ENCODE assay signal across 11 mouse cellular contexts in the genomic region with DNA sequence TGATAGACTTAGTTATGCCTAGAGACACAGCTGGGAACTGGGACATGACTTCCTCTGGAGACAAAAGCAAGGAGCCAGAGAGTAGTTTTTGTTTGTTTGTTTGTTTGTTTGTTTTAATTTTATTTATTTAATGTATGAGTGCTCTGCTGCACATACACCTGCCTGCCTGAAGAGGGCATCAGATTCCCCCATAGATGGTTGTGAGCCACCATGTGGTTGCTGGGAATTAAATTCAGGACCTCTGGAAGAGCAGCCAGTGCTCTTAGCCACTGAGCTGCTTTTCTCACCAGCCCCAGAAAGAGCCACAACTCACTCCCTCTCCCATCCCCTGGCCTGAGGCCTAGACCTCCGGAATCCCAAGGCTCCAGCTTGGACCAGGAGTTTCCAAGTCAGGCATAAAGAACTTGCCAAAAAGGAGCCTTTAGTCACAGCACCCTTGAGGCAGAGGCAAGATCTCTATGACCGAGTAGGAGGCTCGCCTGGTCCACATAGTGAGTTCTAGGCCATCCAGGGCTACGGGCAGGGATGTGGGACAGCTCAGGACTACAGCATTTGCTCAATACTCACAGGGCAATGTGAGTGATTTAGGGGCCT. TPM values are rescaled to one million over a fixed set of nuclear protein-coding genes. Genes with fewer than 3 reads are reported as not detected.
DNase-seq lines count a peak whose midpoint lies in the region; ATAC-seq and TF ChIP-seq lines count a peak whose summit lies in the region.
"Had no signal": no experiment of that assay in that cellular context is flagged by ENCODE, and none has a peak within 500 bp of the region (broad histone marks: within the 10 kb centered on the region; RNA-seq: fewer than 3 reads in every experiment).

No protein-coding gene starts in this region.

- H3K4me2 ChIP-seq in embryonic facial prominence, embryonic 15.5 days (replicated peaks), result no peak overlapping the region

- H3K9me3 ChIP-seq in embryonic facial prominence, embryonic 15.5 days (replicated peaks), result no peaks in the 10 kb centered on the region
- H3K9me3 ChIP-seq in embryonic facial prominence, embryonic 10.5 days, result no peaks in the 10 kb centered on the region

- WGBS in embryonic facial prominence, embryonic 15.5 days, result 62% methylated on average over 4 of the region's 4 CpGs
- WGBS in embryonic facial prominence, embryonic 10.5 days, result 67% methylated on average over 4 of the region's 4 CpGs

- H3K9ac ChIP-seq in embryonic facial prominence, embryonic 15.5 days, result no peak overlapping the region

- H3K4me3 ChIP-seq in embryonic facial prominence, embryonic 15.5 days (replicated peaks), result no peak overlapping the region
- no peak overlapping the region for H3K4me3 ChIP-seq in embryonic facial prominence, embryonic 10.5 days
- H3K4me3 ChIP-seq in left cerebral cortex, adult 2 months, result no peak overlapping the region

- intact Hi-C loops in left cerebral cortex, adult 2 months (cut with DNase I), result loop anchor here (2.0 kb wide), 4 partner anchors 43 to 461 kb away; partner anchors contain the start of gene Uimc1
- intact Hi-C loops in left cerebral cortex, postnatal 10 days (cut with DNase I), result loop anchor here (5.0 to 10.0 kb wide), 3 partner anchors 41 to 463 kb away; no protein-coding TSS in a partner anchor
- intact Hi-C loops in heart, postnatal 14 days (cut with DNase I), result loop anchor here (1.0 kb wide), 2 partner anchors 43 to 380 kb away; no protein-coding TSS in a partner anchor

- 0 out of 2 replicates have a peak overlapping the region, but pooled peaks have one; percentile 8 for H3K27ac ChIP-seq in embryonic facial prominence, embryonic 15.5 days (replicated peaks)
- H3K27ac ChIP-seq in embryonic facial prominence, embryonic 10.5 days (replicated peaks), result no peak overlapping the region
- H3K27ac ChIP-seq in left cerebral cortex, adult 2 months, result no peak overlapping the region

- no peak for ATAC-seq in embryonic facial prominence, embryonic 15.5 days (ENCODE audit: insufficient number of reproducible peaks, low FRiP score, low TSS enrichment, low read depth)

- H3K36me3 ChIP-seq in embryonic facial prominence, embryonic 15.5 days, result no peaks in the 10 kb centered on the region
- no peaks in the 10 kb centered on the region for H3K36me3 ChIP-seq in embryonic facial prominence, embryonic 10.5 days (replicated peaks)

- 0 out of 2 replicates have a peak, but pooled peaks cover 3% of the 10 kb centered on the region for H3K4me1 ChIP-seq in embryonic facial prominence, embryonic 15.5 days
- peaks cover 19% of the 10 kb centered on the region for H3K4me1 ChIP-seq in embryonic facial prominence, embryonic 10.5 days

- peak; percentile 48 for TF ChIP-seq CTCF in left cerebral cortex, adult 2 months (IDR thresholded peaks at IDR 0.05)

- no peak for DNase-seq in embryonic facial prominence, embryonic 10.5 days (ENCODE audit: low spot score)
- DNase-seq in left cerebral cortex, adult 2 months (ENCODE audit: extremely low spot score in 1 of 2, low spot score in 2 of 2), result no peak
- DNase-seq in left cerebral cortex, postnatal 10 days (ENCODE audit: extremely low spot score in 1 of 2, low spot score in 2 of 2), result no peak
- peak; percentile 59 for DNase-seq in ES-CJ7 (ENCODE audit: low read depth, low spot score)
- DNase-seq in heart, postnatal 14 days, result peak; percentile 44 to 46
- no peak for DNase-seq in right cerebral cortex, postnatal 4 days
- no peak for DNase-seq in layer of hippocampus, postnatal 10 days (ENCODE audit: low spot score in 2 of 2)

- H3K27me3 ChIP-seq in embryonic facial prominence, embryonic 15.5 days, result no peaks in the 10 kb centered on the region
- no peaks in the 10 kb centered on the region; the same call in 1 of the 2 replicates for H3K27me3 ChIP-seq in embryonic facial prominence, embryonic 10.5 days (replicated peaks; ENCODE audit: low read depth, poor library complexity, severe bottlenecking)

RNA-seq across cellular contexts. Expression of gene Fgfr4, which starts 25.6 kb away (rescaled TPM):
- 12.7 and 14.6 TPM in 2 replicates for polyA plus RNA-seq in embryonic facial prominence, embryonic 15.5 days (2015; fragmentation: Nextera tagmentation; extraction: Ambion mirVana)
- polyA plus RNA-seq in embryonic facial prominence, embryonic 10.5 days (2016; fragmentation: Nextera tagmentation; extraction: Ambion mirVana), result 0.46 and 0.49 TPM in 2 replicates
- total RNA-seq in left cerebral cortex, adult 2 months (2021), result under 1 TPM; 0.36 to 0.40 TPM
- 1 to 10 TPM in 1 of 2 experiments, under 1 TPM in 1; 0.64 to 1.3 TPM for total RNA-seq in left cerebral cortex, postnatal 10 days (2021)
- total RNA-seq in heart, postnatal 14 days (2021), result under 1 TPM; 0.31 to 0.39 TPM
- under 1 TPM; 0.41 to 0.58 TPM for total RNA-seq in layer of hippocampus, postnatal 10 days (2021)

RNA-seq across cellular contexts. Expression of gene Nsd1, which starts 31.6 kb away (rescaled TPM):
- 54.0 and 56.0 TPM in 2 replicates for polyA plus RNA-seq in embryonic facial prominence, embryonic 15.5 days (2015; fragmentation: Nextera tagmentation; extraction: Ambion mirVana)
- 71.9 and 72.5 TPM in 2 replicates for polyA plus RNA-seq in embryonic facial prominence, embryonic 10.5 days (2016; fragmentation: Nextera tagmentation; extraction: Ambion mirVana)
- 100 to 1,000 TPM; 116 to 118 TPM for total RNA-seq in left cerebral cortex, adult 2 months (2021)
- 100 to 1,000 TPM; 141 to 149 TPM for total RNA-seq in left cerebral cortex, postnatal 10 days (2021)
- 10 to 100 TPM; 80.5 to 85.2 TPM for total RNA-seq in heart, postnatal 14 days (2021)
- total RNA-seq in layer of hippocampus, postnatal 10 days (2021), result 100 to 1,000 TPM; 153 to 156 TPM

RNA-seq across cellular contexts. Expression of gene Gm17617, which starts 44.7 kb away (rescaled TPM):
- not detected in 2 replicates for polyA plus RNA-seq in embryonic facial prominence, embryonic 15.5 days (2015; fragmentation: Nextera tagmentation; extraction: Ambion mirVana)
- polyA plus RNA-seq in embryonic facial prominence, embryonic 10.5 days (2016; fragmentation: Nextera tagmentation; extraction: Ambion mirVana), result not detected in 2 replicates
- not detected for total RNA-seq in left cerebral cortex, adult 2 months (2021)
- total RNA-seq in left cerebral cortex, postnatal 10 days (2021), result not detected
- not detected for total RNA-seq in heart, postnatal 14 days (2021)
- not detected for total RNA-seq in layer of hippocampus, postnatal 10 days (2021)
- total RNA-seq: gastrocnemius, postnatal 36 days; left cerebral cortex, postnatal 36 days had no signal
- polyA plus RNA-seq: testis, adult 2 months had no signal

Comparison
In these comparisons a context has a peak if more than half of its experiments do, and no peak if none do; other contexts are left out.
1. DNase-seq: peak in ES-CJ7 (single experiment) and heart, postnatal 14 days (2 of 2); none in embryonic facial prominence, embryonic 10.5 days (single experiment), left cerebral cortex, adult 2 months (0 of 2), left cerebral cortex, postnatal 10 days (0 of 2), right cerebral cortex, postnatal 4 days (single experiment) and layer of hippocampus, postnatal 10 days (0 of 2).